Mouse (Mus musculus): ENCODE measurements around the gene Rnf157. TPM values are rescaled to one million over a fixed set of nuclear protein-coding genes. Genes with fewer than 3 reads are reported as not detected.
"Not testable (repeated sequence)": the region's sequence is repeated elsewhere in the genome, so short reads cannot be mapped to it uniquely, and the experiment has no call there.

The Rnf157 gene
- polyA plus RNA-seq, 1 experiment from 2014 or later: 1.2 TPM

GRCm38 (mm10) chr11:116429862-116430613, 17.2 kb upstream of the Rnf157 start:
- Histone ChIP-seq H3K27me3 (ENCODE audit: control insufficient read depth, insufficient read depth, low read depth, low read length) (no peaks in the 10 kb centered on the region), H3K9ac (ENCODE audit: low read depth, low read length) (peak overlapping the region; percentile 53), H3K4me3 (ENCODE audit: low read depth, low read length) (no peak overlapping the region), H3K9me3 (replicated peaks; ENCODE audit: control insufficient read depth, low read length) (no peaks in the 10 kb centered on the region), H3K4me2 (ENCODE audit: low read depth, low read length) (peak overlapping the region; percentile 57), H3K27ac (ENCODE audit: low read length) (peak overlapping the region; percentile 71), H3K36me3 (ENCODE audit: control insufficient read depth, insufficient read depth) (no peaks in the 10 kb centered on the region; the same call in 1 of the 2 replicates), H3K4me1 (ENCODE audit: control insufficient read depth, low read depth, low read length) (peaks cover 38% of the 10 kb centered on the region)
- ATAC-seq (ENCODE audit: low read depth): no peak
- 66% methylated on average over 9 of the region's 9 CpGs for WGBS (ENCODE audit: insufficient replicate concordance)

- peak overlapping the region; percentile 35 for H3K27ac ChIP-seq (ENCODE audit: low read length)
- peaks cover 41% of the 10 kb centered on the region for H3K4me1 ChIP-seq (ENCODE audit: control insufficient read depth, low read depth, low read length)
- WGBS (ENCODE audit: insufficient replicate concordance): 31% methylated on average over 13 of the region's 13 CpGs
- H3K9ac ChIP-seq (ENCODE audit: low read depth, low read length): peak overlapping the region; percentile 29
- no peaks in the 10 kb centered on the region for H3K27me3 ChIP-seq (ENCODE audit: control insufficient read depth, insufficient read depth, low read depth, low read length)
- H3K36me3 ChIP-seq (ENCODE audit: control insufficient read depth, insufficient read depth): no peaks in the 10 kb centered on the region
- no peaks in the 10 kb centered on the region for H3K9me3 ChIP-seq (replicated peaks; ENCODE audit: control insufficient read depth, low read length)
- no peak for ATAC-seq (ENCODE audit: low read depth)
- H3K4me2 ChIP-seq (ENCODE audit: low read depth, low read length): peak overlapping the region; percentile 57
- no peak overlapping the region for H3K4me3 ChIP-seq (ENCODE audit: low read depth, low read length)
These were observed 16.3 kb upstream of the Rnf157 start for GRCm38 (mm10) chr11:116428872-116429859.

GRCm38 (mm10) chr11:116426852-116427575, 14.2 kb upstream of the Rnf157 start:
- no peaks in the 10 kb centered on the region for H3K9me3 ChIP-seq (replicated peaks; ENCODE audit: control insufficient read depth, low read length)
- H3K9ac ChIP-seq (ENCODE audit: low read depth, low read length): no peak overlapping the region
- no peak for ATAC-seq (ENCODE audit: low read depth)
- no peaks in the 10 kb centered on the region for H3K27me3 ChIP-seq (ENCODE audit: control insufficient read depth, insufficient read depth, low read depth, low read length)
- no peaks in the 10 kb centered on the region for H3K36me3 ChIP-seq (ENCODE audit: control insufficient read depth, insufficient read depth)
- no peak overlapping the region for H3K27ac ChIP-seq (ENCODE audit: low read length)
- no peak overlapping the region for H3K4me3 ChIP-seq (ENCODE audit: low read depth, low read length)
- 62% methylated on average over 6 of the region's 6 CpGs for WGBS (ENCODE audit: insufficient replicate concordance)
- no peak overlapping the region for H3K4me2 ChIP-seq (ENCODE audit: low read depth, low read length)
- peaks cover 38% of the 10 kb centered on the region for H3K4me1 ChIP-seq (ENCODE audit: control insufficient read depth, low read depth, low read length)

- not testable (repeated sequence) for H3K9me3 ChIP-seq (replicated peaks; ENCODE audit: control insufficient read depth, low read length); ATAC-seq (ENCODE audit: low read depth); H3K27ac ChIP-seq (ENCODE audit: low read length); H3K36me3 ChIP-seq (ENCODE audit: control insufficient read depth, insufficient read depth); H3K4me2 ChIP-seq (ENCODE audit: low read depth, low read length); H3K4me3 ChIP-seq (ENCODE audit: low read depth, low read length); H3K9ac ChIP-seq (ENCODE audit: low read depth, low read length); H3K27me3 ChIP-seq (ENCODE audit: control insufficient read depth, insufficient read depth, low read depth, low read length)
- H3K4me1 ChIP-seq (ENCODE audit: control insufficient read depth, low read depth, low read length): peaks cover 33% of the 10 kb centered on the region
- 82% methylated on average over 11 of the region's 11 CpGs for WGBS (ENCODE audit: insufficient replicate concordance)
These were observed 13.5 kb upstream of the Rnf157 start for GRCm38 (mm10) chr11:116426328-116426727.

- 25% methylated on average over 8 of the region's 8 CpGs for WGBS (ENCODE audit: insufficient replicate concordance)
- Histone ChIP-seq H3K27me3 (ENCODE audit: control insufficient read depth, insufficient read depth, low read depth, low read length) (no peaks in the 10 kb centered on the region), H3K4me2 (ENCODE audit: low read depth, low read length) (peak overlapping the region; percentile 12; the same call in 1 of the 2 replicates)
These were observed 12.0 kb upstream of the Rnf157 start for GRCm38 (mm10) chr11:116424621-116425407.

GRCm38 (mm10) chr11:116423782-116424620, 11.2 kb upstream of the Rnf157 start:
- no peak overlapping the region for H3K4me3 ChIP-seq (ENCODE audit: low read depth, low read length)
- H3K4me1 ChIP-seq (ENCODE audit: control insufficient read depth, low read depth, low read length): peaks cover 9% of the 10 kb centered on the region
- H3K36me3 ChIP-seq (ENCODE audit: control insufficient read depth, insufficient read depth): no peaks in the 10 kb centered on the region
- H3K27ac ChIP-seq (ENCODE audit: low read length): 0 out of 2 replicates have a peak overlapping the region, but pooled peaks have one; percentile 4
- WGBS (ENCODE audit: insufficient replicate concordance): 40% methylated on average over 10 of the region's 10 CpGs
- H3K9ac ChIP-seq (ENCODE audit: low read depth, low read length): no peak overlapping the region
- H3K4me2 ChIP-seq (ENCODE audit: low read depth, low read length): peak overlapping the region; percentile 12; the same call in 1 of the 2 replicates
- no peaks in the 10 kb centered on the region for H3K9me3 ChIP-seq (replicated peaks; ENCODE audit: control insufficient read depth, low read length)
- no peaks in the 10 kb centered on the region for H3K27me3 ChIP-seq (ENCODE audit: control insufficient read depth, insufficient read depth, low read depth, low read length)
- peak; percentile 39; the same call in 1 of the 2 replicates for ATAC-seq (ENCODE audit: low read depth)

More at GRCm38 (mm10) chr11:116424621-116425407, 12.0 kb upstream of the Rnf157 start:
- Histone ChIP-seq H3K9me3 (replicated peaks; ENCODE audit: control insufficient read depth, low read length) (no peaks in the 10 kb centered on the region), H3K4me1 (ENCODE audit: control insufficient read depth, low read depth, low read length) (peaks cover 18% of the 10 kb centered on the region), H3K27ac (ENCODE audit: low read length) (no peak overlapping the region), H3K36me3 (ENCODE audit: control insufficient read depth, insufficient read depth) (no peaks in the 10 kb centered on the region), H3K9ac (ENCODE audit: low read depth, low read length) (no peak overlapping the region), H3K4me3 (ENCODE audit: low read depth, low read length) (no peak overlapping the region)
- ATAC-seq (ENCODE audit: low read depth): no peak

GRCm38 (mm10) chr11:116423214-116423613, 10.4 kb upstream of the Rnf157 start:
- peaks cover 5% of the 10 kb centered on the region; the same call in 1 of the 2 replicates for H3K4me1 ChIP-seq (ENCODE audit: control insufficient read depth, low read depth, low read length)

More at GRCm38 (mm10) chr11:116423214-116423613, 10.4 kb upstream of the Rnf157 start:
- Histone ChIP-seq H3K4me2 (ENCODE audit: low read depth, low read length) (no peak overlapping the region), H3K9me3 (replicated peaks; ENCODE audit: control insufficient read depth, low read length) (no peaks in the 10 kb centered on the region), H3K4me3 (ENCODE audit: low read depth, low read length) (no peak overlapping the region), H3K9ac (ENCODE audit: low read depth, low read length) (no peak overlapping the region), H3K27ac (ENCODE audit: low read length) (no peak overlapping the region), H3K36me3 (ENCODE audit: control insufficient read depth, insufficient read depth) (no peaks in the 10 kb centered on the region), H3K27me3 (ENCODE audit: control insufficient read depth, insufficient read depth, low read depth, low read length) (no peaks in the 10 kb centered on the region)
- no peak for ATAC-seq (ENCODE audit: low read depth)
- 61% methylated on average over 6 of the region's 6 CpGs for WGBS (ENCODE audit: insufficient replicate concordance)
